Mouse (Mus musculus) limb, embryonic 12.5 days (tissue): ENCODE measurements around the gene Gm13271. TPM values are rescaled to one million over a fixed set of nuclear protein-coding genes. Genes with fewer than 3 reads are reported as not detected.
A peak's percentile ranks its signal among the peaks of the same experiment; 100 is the strongest.
"Not testable (repeated sequence)": the region's sequence is repeated elsewhere in the genome, so short reads cannot be mapped to it uniquely, and the experiment has no call there.

Experiments
- ATAC-seq: fragments of 200-750 bp; cut with Nextera tagmentation; 2 replicates; pipeline ENCODE4 v1.8.0; 2017; ENCODE audit warnings: low read depth, moderate TSS enrichment; ENCODE audit not compliant: insufficient number of reproducible peaks, insufficient read depth, low FRiP score, low TSS enrichment
- H3K27ac ChIP-seq: fragments of 300-500 bp; sonication (generic); 2 replicates; pipeline ENCODE4 v1.5.1; 2016; ENCODE audit warnings: mild to moderate bottlenecking, moderate library complexity
- H3K27me3 ChIP-seq: fragments of 300-500 bp; sonication (generic); 2 replicates; pipeline ENCODE4 v1.6.1; 2016; ENCODE audit warnings: mild to moderate bottlenecking, moderate library complexity
- H3K36me3 ChIP-seq: fragments of 300-500 bp; sonication (generic); 2 replicates; pipeline ENCODE4 v1.6.1; 2016; ENCODE audit warnings: mild to moderate bottlenecking, moderate library complexity
- H3K4me1 ChIP-seq: fragments of 300-500 bp; sonication (generic); replicated peaks from 2 replicates; pipeline ENCODE4 v1.6.1; 2016
- H3K4me2 ChIP-seq: fragments of 300-500 bp; sonication (generic); 2 replicates; pipeline ENCODE4 v1.6.1; 2016; ENCODE audit warnings: mild to moderate bottlenecking, moderate library complexity
- H3K4me3 ChIP-seq: fragments of 300-500 bp; sonication (generic); replicated peaks from 2 replicates; pipeline ENCODE4 v1.5.1; 2016; ENCODE audit warnings: mild to moderate bottlenecking
- H3K9ac ChIP-seq: fragments of 300-500 bp; sonication (generic); replicated peaks from 2 replicates; pipeline ENCODE4 v1.6.1; 2016; ENCODE audit warnings: mild to moderate bottlenecking, moderate library complexity
- H3K9me3 ChIP-seq: fragments of 300-500 bp; sonication (generic); 2 replicates; pipeline ENCODE4 v1.6.1; 2016; ENCODE audit warnings: mild to moderate bottlenecking, moderate library complexity
- WGBS: fragments of 180-500 bp; shearing (Covaris S2); methylation state at CpG from one replicate; pipeline ENCODE4 v1.1.7; 2016; 5-methylcytosine and 5-hydroxymethylcytosine counted together
- polyA plus RNA-seq: library from polyadenylated mRNA; unstranded; fragments of >200 nt; fragmentation: Nextera tagmentation; extraction: Ambion mirVana; gene quantifications from 2 replicates; pipeline ENCODE4 v1.2.1, GENCODE M21; 2016

Gene Gm13271
- polyA plus RNA-seq = not detected in 2 replicates

DNA sequence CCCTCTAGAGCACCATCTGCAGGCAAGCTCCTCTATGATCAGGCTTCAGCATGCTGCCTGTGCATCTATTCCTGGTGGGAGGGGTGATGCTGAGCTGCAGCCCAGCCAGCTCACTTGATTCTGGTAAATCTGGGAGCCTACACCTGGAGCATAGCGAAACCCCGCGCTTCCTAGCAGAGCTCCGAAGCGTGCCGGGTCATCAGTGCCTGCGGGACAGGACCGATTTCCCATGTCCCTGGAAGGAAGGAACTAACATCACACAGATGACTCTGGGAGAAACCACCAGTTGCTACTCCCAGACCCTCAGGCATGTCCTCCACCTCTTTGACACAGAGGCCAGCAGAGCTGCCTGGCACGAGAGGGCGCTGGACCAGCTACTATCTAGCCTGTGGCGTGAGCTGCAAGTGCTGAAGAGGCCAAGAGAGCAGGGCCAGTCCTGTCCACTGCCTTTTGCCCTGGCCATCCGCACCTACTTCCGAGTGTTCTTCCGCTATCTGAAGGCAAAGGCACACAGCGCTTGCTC, at the start of gene Gm13271:
TSS of gene Gm13271 (plus strand) at position 51 of the 523 bp plus-strand sequence.
- 79% methylated on average over 15 of the region's 15 CpGs for WGBS
- not testable (repeated sequence) for H3K4me2 ChIP-seq, H3K4me3 ChIP-seq, H3K27me3 ChIP-seq, H3K9ac ChIP-seq, H3K4me1 ChIP-seq, ATAC-seq, H3K9me3 ChIP-seq, H3K27ac ChIP-seq, H3K36me3 ChIP-seq

- Histone ChIP-seq H3K4me1 (no peaks in the 10 kb centered on the region), H3K36me3 (no peaks in the 10 kb centered on the region; the same call in 1 of the 2 replicates)
- 28% methylated on average over 3 of the region's 3 CpGs for WGBS
Observed at GRCm38 (mm10) chr4:88705924-88706323, 48.7 kb upstream of the Gm13271 start.

DNA sequence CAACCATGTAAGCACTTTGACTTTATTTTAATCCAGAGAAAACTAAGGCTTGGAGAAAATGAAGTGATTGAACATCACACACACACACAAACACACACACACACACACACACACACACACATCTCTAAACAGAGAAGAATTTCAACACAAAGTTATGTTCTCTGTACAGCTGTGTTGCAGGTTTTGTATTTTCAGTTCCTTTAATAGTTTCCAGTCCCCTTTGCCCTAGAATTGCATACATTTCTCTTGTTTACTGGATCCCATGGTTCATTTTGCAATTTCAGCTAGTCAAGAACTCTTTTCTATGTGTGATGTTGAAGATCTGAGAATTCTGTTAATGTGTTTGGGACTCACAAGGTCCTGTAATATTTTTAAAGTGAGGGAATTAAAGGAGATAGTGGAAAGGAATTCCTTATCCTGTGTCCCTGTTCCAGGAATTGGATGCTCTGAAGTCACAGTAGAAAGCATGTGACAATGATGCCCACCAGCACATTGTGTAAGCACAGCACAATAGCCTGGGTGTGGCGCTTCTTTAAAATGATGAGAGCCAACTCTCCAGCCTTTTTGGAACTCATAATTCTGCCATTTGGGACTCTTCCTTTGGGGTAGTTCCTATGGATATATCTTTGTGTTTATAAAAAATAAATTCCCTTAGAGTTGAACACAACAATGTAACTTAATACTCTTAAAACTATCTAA, 47.4 kb upstream of the Gm13271 start:
- H3K4me2 ChIP-seq = no peak overlapping the region
- H3K4me3 ChIP-seq = no peak overlapping the region
- no peak for ATAC-seq
- no peak overlapping the region for H3K27ac ChIP-seq
- no peaks in the 10 kb centered on the region for H3K27me3 ChIP-seq
- H3K9ac ChIP-seq = no peak overlapping the region
- WGBS = 93% methylated on average over 1 of the region's 1 CpGs
- no peaks in the 10 kb centered on the region for H3K4me1 ChIP-seq
- no peaks in the 10 kb centered on the region; the same call in 1 of the 2 replicates for H3K36me3 ChIP-seq
- no peaks in the 10 kb centered on the region for H3K9me3 ChIP-seq

More at GRCm38 (mm10) chr4:88705924-88706323, 48.7 kb upstream of the Gm13271 start:
- Histone ChIP-seq H3K4me3 (no peak overlapping the region), H3K4me2 (no peak overlapping the region), H3K9me3 (no peaks in the 10 kb centered on the region), H3K27ac (no peak overlapping the region), H3K9ac (no peak overlapping the region), H3K27me3 (no peaks in the 10 kb centered on the region)
- no peak for ATAC-seq

DNA sequence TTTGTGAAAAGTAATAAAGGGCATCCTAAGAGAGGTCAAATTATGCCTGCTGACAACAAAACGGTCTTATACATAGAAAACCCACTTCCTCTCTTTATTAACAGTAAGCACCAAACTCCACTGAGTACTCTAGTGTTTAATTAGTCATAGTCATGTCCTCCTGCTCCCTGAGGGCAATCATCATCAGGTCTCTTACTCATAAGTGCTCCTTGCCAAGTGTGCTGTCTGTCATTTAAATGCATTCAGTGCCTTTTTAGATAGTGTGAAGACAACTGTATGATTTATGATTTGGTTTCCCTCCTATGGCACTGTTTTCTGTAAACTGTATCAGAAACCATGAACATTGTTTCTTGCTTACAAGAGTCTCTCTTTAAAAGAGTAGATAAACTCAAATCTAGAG, 40.4 kb upstream of the Gm13271 start:
- peaks cover 42% of the 10 kb centered on the region for H3K36me3 ChIP-seq
- no peak for ATAC-seq
- peaks cover 10% of the 10 kb centered on the region for H3K4me1 ChIP-seq
- no peak overlapping the region for H3K9ac ChIP-seq
- no peak overlapping the region for H3K27ac ChIP-seq
- no peaks in the 10 kb centered on the region for H3K9me3 ChIP-seq
- H3K27me3 ChIP-seq = no peaks in the 10 kb centered on the region
- H3K4me3 ChIP-seq = no peak overlapping the region
- 95% methylated on average over 1 of the region's 1 CpGs for WGBS
- H3K4me2 ChIP-seq = no peak overlapping the region

DNA sequence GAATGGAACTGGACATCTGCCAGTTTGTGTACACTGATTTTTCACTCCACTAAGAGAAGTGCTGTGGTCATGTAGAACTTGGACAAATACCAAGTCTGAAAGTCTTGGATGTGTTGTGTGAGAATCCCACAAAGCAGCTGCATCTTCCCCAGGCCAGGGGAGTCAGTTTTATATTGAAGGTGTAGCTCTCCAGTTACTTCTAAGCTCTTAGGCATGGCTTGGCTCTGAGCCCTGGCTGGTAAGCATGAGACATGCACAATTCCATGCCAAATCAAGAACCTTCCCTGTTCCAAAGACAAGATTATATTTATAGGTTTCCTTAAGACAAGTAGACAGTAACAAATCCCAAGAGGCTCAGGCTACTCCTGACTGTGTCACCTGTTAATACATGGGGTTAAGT, 39.6 kb upstream of the Gm13271 start:
- ATAC-seq = no peak

GRCm38 (mm10) chr4:88718715-88719114, 36.0 kb upstream of the Gm13271 start:
- Histone ChIP-seq H3K36me3 (peaks cover 52% of the 10 kb centered on the region), H3K9ac (no peak overlapping the region), H3K27me3 (no peaks in the 10 kb centered on the region), H3K9me3 (no peaks in the 10 kb centered on the region), H3K4me1 (peaks cover 24% of the 10 kb centered on the region), H3K27ac (no peak overlapping the region), H3K4me2 (peak overlapping the region; percentile 76), H3K4me3 (peak overlapping the region; percentile 25)
- ATAC-seq = no peak
- 65% methylated on average over 1 of the region's 1 CpGs for WGBS

More for the DNA sequence above, 39.6 kb upstream of the Gm13271 start:
- H3K9ac ChIP-seq = no peak overlapping the region
- H3K36me3 ChIP-seq = peaks cover 44% of the 10 kb centered on the region
- no peak overlapping the region for H3K27ac ChIP-seq
- no peaks in the 10 kb centered on the region for H3K9me3 ChIP-seq
- H3K4me3 ChIP-seq = no peak overlapping the region
- H3K27me3 ChIP-seq = no peaks in the 10 kb centered on the region
- no peak overlapping the region for H3K4me2 ChIP-seq
- H3K4me1 ChIP-seq = peaks cover 12% of the 10 kb centered on the region

- WGBS = under 1% methylated on average over 82 of the region's 82 CpGs
- Histone ChIP-seq H3K4me3 (peak within 1 kb of the TSS; percentile 87), H3K27ac (peak within 1 kb of the TSS; percentile 97), H3K4me2 (peak within 1 kb of the TSS; percentile 76), H3K9me3 (no peaks in the 10 kb centered on the region), H3K27me3 (no peaks in the 10 kb centered on the region), H3K9ac (peak within 1 kb of the TSS; percentile 95), H3K36me3 (peaks cover 23% of the 10 kb centered on the region), H3K4me1 (peaks cover 24% of the 10 kb centered on the region)
- ATAC-seq = peak; percentile 93
Observed at GRCm38 (mm10) chr4:88721791-88722721, 32.6 kb upstream of the Gm13271 start, which contains the start of the genes Gm26566 and Klhl9. Gene Gm26566, plus strand, starts transcription at chr4:88721805. Gene Klhl9, minus strand, starts transcription at chr4:88722465.

GRCm38 (mm10) chr4:88723497-88724090, 31.1 kb upstream of the Gm13271 start:
- Histone ChIP-seq H3K4me3 (no peak overlapping the region), H3K9ac (no peak overlapping the region), H3K27me3 (0 out of 2 replicates have a peak, but pooled peaks cover 3% of the 10 kb centered on the region), H3K4me2 (no peak overlapping the region), H3K36me3 (peaks cover 14% of the 10 kb centered on the region), H3K9me3 (no peaks in the 10 kb centered on the region), H3K4me1 (peaks cover 19% of the 10 kb centered on the region), H3K27ac (no peak overlapping the region)
- WGBS = 59% methylated on average over 8 of the region's 8 CpGs
- ATAC-seq = no peak

DNA sequence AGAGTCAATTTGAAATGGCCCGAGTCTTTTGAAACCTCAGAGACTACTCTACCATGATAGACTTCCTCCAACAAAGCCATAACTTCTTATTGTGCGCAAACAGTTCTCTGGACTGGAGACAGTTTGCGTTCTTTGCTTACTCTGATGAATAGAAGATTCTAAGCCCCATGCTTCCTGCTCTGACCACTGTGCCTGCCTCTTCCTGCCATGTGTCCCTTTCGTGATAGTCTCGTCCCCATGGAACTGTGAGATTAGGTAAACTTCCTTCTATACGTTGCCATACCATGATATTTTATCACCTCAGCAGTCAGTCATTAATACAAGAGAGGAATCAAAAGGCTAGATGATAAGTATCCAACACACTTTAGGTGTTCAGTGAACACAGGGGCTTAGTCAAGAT, 27.9 kb upstream of the Gm13271 start:
- Histone ChIP-seq H3K4me3 (no peak overlapping the region), H3K9ac (no peak overlapping the region), H3K27me3 (0 out of 2 replicates have a peak, but pooled peaks cover 3% of the 10 kb centered on the region), H3K27ac (no peak overlapping the region), H3K4me1 (no peaks in the 10 kb centered on the region), H3K9me3 (no peaks in the 10 kb centered on the region), H3K4me2 (no peak overlapping the region), H3K36me3 (no peaks in the 10 kb centered on the region)
- WGBS = 87% methylated on average over 6 of the region's 6 CpGs
- no peak for ATAC-seq

GRCm38 (mm10) chr4:88727324-88727723, 27.3 kb upstream of the Gm13271 start:
- no peak overlapping the region for H3K27ac ChIP-seq
- H3K36me3 ChIP-seq = no peaks in the 10 kb centered on the region
- no peaks in the 10 kb centered on the region for H3K4me1 ChIP-seq
- H3K9me3 ChIP-seq = no peaks in the 10 kb centered on the region
- no peak for ATAC-seq
- WGBS = 6% methylated on average over 1 of the region's 1 CpGs
- no peak overlapping the region for H3K4me3 ChIP-seq
- no peak overlapping the region for H3K9ac ChIP-seq
- 0 out of 2 replicates have a peak, but pooled peaks cover 3% of the 10 kb centered on the region for H3K27me3 ChIP-seq
- no peak overlapping the region for H3K4me2 ChIP-seq

DNA sequence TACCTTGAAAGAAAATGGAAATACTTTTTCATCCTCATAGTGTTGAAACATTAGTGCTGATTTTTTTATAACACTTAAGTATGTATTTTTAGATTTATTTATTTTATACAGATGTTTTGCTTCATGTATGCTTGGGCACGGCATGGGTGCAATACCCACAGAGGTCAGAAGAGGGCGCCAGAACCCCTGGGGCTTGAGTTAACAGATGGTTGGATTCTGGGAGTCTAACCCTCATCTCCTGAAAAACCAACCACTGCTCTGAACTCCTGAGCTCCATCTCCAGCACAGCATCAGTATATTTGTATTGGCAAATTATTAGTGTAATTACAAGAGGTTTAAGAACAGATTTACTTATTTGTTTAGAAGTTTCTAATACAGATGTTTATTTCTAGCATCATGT, 16.2 kb upstream of the Gm13271 start:
- ATAC-seq = no peak
- Histone ChIP-seq H3K9ac (no peak overlapping the region), H3K4me2 (no peak overlapping the region), H3K36me3 (no peaks in the 10 kb centered on the region), H3K4me1 (no peaks in the 10 kb centered on the region), H3K27ac (no peak overlapping the region), H3K4me3 (no peak overlapping the region), H3K27me3 (peaks cover 12% of the 10 kb centered on the region), H3K9me3 (no peaks in the 10 kb centered on the region)
- 0% methylated on average over 2 of the region's 2 CpGs for WGBS
